Mouse (Mus musculus): ENCODE data around the gene Ctbp2.

DNA sequence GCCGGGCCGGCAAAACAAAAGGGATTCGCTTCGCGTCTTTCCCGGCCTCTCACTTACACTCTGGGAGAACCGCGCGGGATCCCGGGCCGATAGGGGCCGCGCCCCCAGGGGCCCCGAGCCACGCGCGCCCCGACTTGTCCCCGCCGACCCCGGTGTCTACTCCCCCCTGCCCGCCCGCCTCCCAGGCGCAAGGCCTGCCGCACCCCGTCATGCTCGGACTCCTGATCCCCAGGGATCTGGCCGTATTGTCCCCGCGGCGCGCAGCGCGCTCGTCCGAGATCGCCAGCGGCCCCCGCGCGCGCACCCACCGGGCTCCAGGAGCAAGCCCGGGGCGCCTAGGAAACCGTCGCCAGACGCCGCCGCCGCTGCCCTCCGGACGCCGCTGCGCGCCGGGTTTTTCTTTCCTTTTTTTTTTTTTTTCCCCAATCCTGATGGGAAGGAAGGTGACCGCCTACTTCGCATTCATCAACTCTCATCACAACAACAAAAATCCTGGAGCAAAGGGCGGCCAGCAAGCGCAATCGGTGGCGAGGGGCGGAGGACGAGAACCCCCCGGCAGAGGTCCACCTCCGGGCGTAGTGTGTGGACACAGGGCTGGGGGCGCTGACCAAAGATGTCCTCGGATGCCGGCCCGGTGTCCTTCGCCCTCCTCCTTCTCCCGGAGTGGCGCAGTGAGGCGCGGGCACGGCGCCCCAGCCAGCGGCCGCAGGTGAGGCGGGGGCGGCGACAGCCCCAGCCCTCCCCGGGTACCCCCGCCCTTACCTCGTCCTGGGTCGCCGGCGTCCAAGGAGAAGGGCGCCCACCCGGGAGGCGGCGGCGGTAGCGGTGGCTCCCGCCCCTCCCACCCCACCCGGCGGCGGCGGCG, 1.5 kb downstream of the Ctbp2 start:
- TF ChIP-seq EP300 (IDR thresholded peaks at IDR 0.05): no peak
- no peak for TF ChIP-seq CTCF (IDR thresholded peaks at IDR 0.05)
